Mouse (Mus musculus) embryonic facial prominence, embryonic 15.5 days (tissue): Measurements from ENCODE around the gene Ggt1. TPM values are rescaled to one million over a fixed set of nuclear protein-coding genes. Genes with fewer than 3 reads are reported as not detected.
A peak's percentile ranks its signal among the peaks of the same experiment; 100 is the strongest.

ENCODE experiments used
- ATAC-seq: fragments of 200-750 bp; cut with Nextera tagmentation; 2 replicates; pipeline ENCODE4 v1.8.0; 2017; ENCODE audit warnings: low read depth, moderate TSS enrichment; ENCODE audit not compliant: insufficient number of reproducible peaks, low FRiP score, low TSS enrichment
- H3K27ac ChIP-seq: fragments of 300-500 bp; sonication (generic); replicated peaks from 2 replicates; pipeline ENCODE4 v1.5.1; 2015; ENCODE audit warnings: mild to moderate bottlenecking, inconsistent platforms
- H3K27me3 ChIP-seq: fragments of 300-500 bp; sonication (generic); 2 replicates; pipeline ENCODE4 v1.6.1; 2015; ENCODE audit warnings: inconsistent platforms
- H3K36me3 ChIP-seq: fragments of 300-500 bp; sonication (generic); 2 replicates; pipeline ENCODE4 v1.6.1; 2015; ENCODE audit warnings: mild to moderate bottlenecking, inconsistent platforms
- H3K4me1 ChIP-seq: fragments of 300-500 bp; sonication (generic); 2 replicates; pipeline ENCODE4 v1.6.1; 2015; ENCODE audit warnings: inconsistent platforms
- H3K4me2 ChIP-seq: fragments of 300-500 bp; sonication (generic); replicated peaks from 2 replicates; pipeline ENCODE4 v1.6.1; 2015; ENCODE audit warnings: mild to moderate bottlenecking, inconsistent platforms
- H3K4me3 ChIP-seq: fragments of 300-500 bp; sonication (generic); replicated peaks from 2 replicates; pipeline ENCODE4 v1.5.1; 2015; ENCODE audit warnings: mild to moderate bottlenecking, inconsistent platforms
- H3K9ac ChIP-seq: fragments of 300-500 bp; sonication (generic); 2 replicates; pipeline ENCODE4 v1.6.1; 2015; ENCODE audit warnings: inconsistent platforms
- H3K9me3 ChIP-seq: fragments of 300-500 bp; sonication (generic); replicated peaks from 2 replicates; pipeline ENCODE4 v1.6.1; 2016; ENCODE audit warnings: inconsistent platforms
- WGBS: fragments of 180-500 bp; shearing (Covaris S2); methylation state at CpG from one replicate; pipeline ENCODE4 v1.1.7; 2015; 5-methylcytosine and 5-hydroxymethylcytosine counted together
- polyA plus RNA-seq: library from polyadenylated mRNA; unstranded; fragments of >200 nt; fragmentation: Nextera tagmentation; extraction: Ambion mirVana; gene quantifications from 2 replicates; pipeline ENCODE4 v1.2.1, GENCODE M21; 2015

The Ggt1 gene
- polyA plus RNA-seq, 1 experiment from 2014 or later, result 2.2 TPM

GRCm38 (mm10) chr10:75551175-75551574 is 10.2 kb upstream of the Ggt1 start:
- Histone ChIP-seq H3K27ac (no peak overlapping the region), H3K4me2 (no peak overlapping the region), H3K4me1 (peaks cover 19% of the 10 kb centered on the region), H3K36me3 (no peaks in the 10 kb centered on the region), H3K9me3 (no peaks in the 10 kb centered on the region), H3K27me3 (no peaks in the 10 kb centered on the region), H3K9ac (no peak overlapping the region), H3K4me3 (no peak overlapping the region)
- no peak for ATAC-seq
- 47% methylated on average over 12 of the region's 12 CpGs for WGBS

- Histone ChIP-seq H3K27me3 (no peaks in the 10 kb centered on the region), H3K9me3 (no peaks in the 10 kb centered on the region), H3K4me1 (peaks cover 29% of the 10 kb centered on the region), H3K27ac (no peak overlapping the region), H3K4me2 (no peak overlapping the region), H3K9ac (no peak overlapping the region), H3K4me3 (no peak overlapping the region), H3K36me3 (no peaks in the 10 kb centered on the region)
- WGBS, result 71% methylated on average over 2 of the region's 2 CpGs
- no peak for ATAC-seq
Measured at GRCm38 (mm10) chr10:75552106-75552505, 9.3 kb upstream of the Ggt1 start.

- ATAC-seq, result no peak
- Histone ChIP-seq H3K9ac (no peak overlapping the region), H3K4me3 (no peak overlapping the region), H3K4me1 (peaks cover 28% of the 10 kb centered on the region), H3K27me3 (no peaks in the 10 kb centered on the region), H3K36me3 (no peaks in the 10 kb centered on the region), H3K4me2 (no peak overlapping the region), H3K9me3 (no peaks in the 10 kb centered on the region), H3K27ac (no peak overlapping the region)
- WGBS, result 66% methylated on average over 13 of the region's 13 CpGs
Measured at GRCm38 (mm10) chr10:75552701-75553450, 8.5 kb upstream of the Ggt1 start.

- Histone ChIP-seq H3K9ac (no peak overlapping the region), H3K9me3 (no peaks in the 10 kb centered on the region), H3K27ac (no peak overlapping the region), H3K27me3 (no peaks in the 10 kb centered on the region; the same call in 1 of the 2 replicates), H3K36me3 (no peaks in the 10 kb centered on the region), H3K4me2 (no peak overlapping the region), H3K4me1 (peaks cover 25% of the 10 kb centered on the region), H3K4me3 (no peak overlapping the region)
- WGBS, result 85% methylated on average over 8 of the region's 8 CpGs
- ATAC-seq, result no peak
Measured at GRCm38 (mm10) chr10:75554090-75554489, 7.3 kb upstream of the Ggt1 start.

- H3K27ac ChIP-seq, result no peak overlapping the region
- 54% methylated on average over 6 of the region's 6 CpGs for WGBS
- ATAC-seq, result no peak
Measured at GRCm38 (mm10) chr10:75555557-75555956, 5.8 kb upstream of the Ggt1 start.

GRCm38 (mm10) chr10:75556026-75556425 is 5.4 kb upstream of the Ggt1 start:
- no peak; the same call in 1 of the 2 replicates for ATAC-seq
- Histone ChIP-seq H3K4me2 (no peak overlapping the region; the same call in 1 of the 2 replicates), H3K9ac (no peak overlapping the region), H3K4me1 (peaks cover 44% of the 10 kb centered on the region), H3K27ac (no peak overlapping the region), H3K9me3 (no peaks in the 10 kb centered on the region), H3K27me3 (peaks cover 11% of the 10 kb centered on the region), H3K36me3 (no peaks in the 10 kb centered on the region), H3K4me3 (no peak overlapping the region)
- WGBS, result 31% methylated on average over 9 of the region's 9 CpGs

More at GRCm38 (mm10) chr10:75555557-75555956, 5.8 kb upstream of the Ggt1 start:
- H3K9ac ChIP-seq, result no peak overlapping the region
- peaks cover 40% of the 10 kb centered on the region for H3K4me1 ChIP-seq
- H3K9me3 ChIP-seq, result no peaks in the 10 kb centered on the region
- H3K27me3 ChIP-seq, result peaks cover 6% of the 10 kb centered on the region
- no peak overlapping the region for H3K4me3 ChIP-seq
- H3K4me2 ChIP-seq, result no peak overlapping the region
- no peaks in the 10 kb centered on the region for H3K36me3 ChIP-seq

GRCm38 (mm10) chr10:75558515-75558914 is 2.9 kb upstream of the Ggt1 start:
- WGBS, result 40% methylated on average over 3 of the region's 3 CpGs
- Histone ChIP-seq H3K36me3 (no peaks in the 10 kb centered on the region), H3K27me3 (peaks cover 23% of the 10 kb centered on the region), H3K4me2 (peak overlapping the region; percentile 99; the same call in 1 of the 2 replicates), H3K4me1 (peaks cover 44% of the 10 kb centered on the region), H3K27ac (no peak overlapping the region), H3K9me3 (no peaks in the 10 kb centered on the region), H3K9ac (no peak overlapping the region), H3K4me3 (peak overlapping the region; percentile 62)
- ATAC-seq, result peak; percentile 27; the same call in 1 of the 2 replicates

- ATAC-seq, result no peak
- Histone ChIP-seq H3K4me3 (peak overlapping the region; percentile 62), H3K4me1 (peaks cover 44% of the 10 kb centered on the region), H3K9me3 (no peaks in the 10 kb centered on the region), H3K4me2 (peak overlapping the region; percentile 99), H3K36me3 (no peaks in the 10 kb centered on the region), H3K9ac (0 out of 2 replicates have a peak overlapping the region, but pooled peaks have one; percentile 63), H3K27me3 (peaks cover 23% of the 10 kb centered on the region), H3K27ac (peak overlapping the region; percentile 58; the same call in 1 of the 2 replicates)
- WGBS, result 4% methylated on average over 14 of the region's 14 CpGs
Measured at GRCm38 (mm10) chr10:75559041-75559675, 2.2 kb upstream of the Ggt1 start.

GRCm38 (mm10) chr10:75559676-75560548 is 1.5 kb upstream of the Ggt1 start, which contains the start of gene Lrrc75b:
Gene Lrrc75b (minus strand): TSS chr10:75560330.
- Histone ChIP-seq H3K9ac (peak within 1 kb of the TSS; percentile 63), H3K9me3 (no peaks in the 10 kb centered on the region), H3K4me3 (peak within 1 kb of the TSS; percentile 62), H3K36me3 (no peaks in the 10 kb centered on the region), H3K27me3 (peaks cover 23% of the 10 kb centered on the region), H3K4me1 (peaks cover 44% of the 10 kb centered on the region), H3K4me2 (peak within 1 kb of the TSS; percentile 99), H3K27ac (peak within 1 kb of the TSS; percentile 58)
- ATAC-seq, result peak; percentile 37; the same call in 1 of the 2 replicates
- WGBS, result under 1% methylated on average over 72 of the region's 75 CpGs

GRCm38 (mm10) chr10:75560549-75560899 is 880 bp upstream of the Ggt1 start:
- Histone ChIP-seq H3K4me1 (peaks cover 44% of the 10 kb centered on the region), H3K27me3 (peaks cover 23% of the 10 kb centered on the region), H3K27ac (peak overlapping the region; percentile 48; the same call in 1 of the 2 replicates), H3K9me3 (no peaks in the 10 kb centered on the region), H3K4me3 (peak overlapping the region; percentile 62), H3K36me3 (no peaks in the 10 kb centered on the region), H3K9ac (no peak overlapping the region), H3K4me2 (peak overlapping the region; percentile 99)
- WGBS, result 7% methylated on average over 6 of the region's 6 CpGs
- ATAC-seq, result no peak; the same call in 1 of the 2 replicates

GRCm38 (mm10) chr10:75562596-75562995 is 1.2 kb downstream of the Ggt1 start:
- 81% methylated on average over 8 of the region's 8 CpGs for whole genome bisulfite sequencing
- H3K4me2 ChIP-seq, result no peak overlapping the region
- ATAC-seq, result no peak
- no peak overlapping the region for H3K27ac ChIP-seq
- H3K4me1 ChIP-seq, result peaks cover 28% of the 10 kb centered on the region
- H3K4me3 ChIP-seq, result no peak overlapping the region
- peaks cover 23% of the 10 kb centered on the region for H3K27me3 ChIP-seq
- no peak overlapping the region for H3K9ac ChIP-seq
- no peaks in the 10 kb centered on the region for H3K36me3 ChIP-seq
- no peaks in the 10 kb centered on the region for H3K9me3 ChIP-seq
